Mouse (Mus musculus): ENCODE results near the gene Fam89b. TPM values are rescaled to one million over a fixed set of nuclear protein-coding genes. Genes with fewer than 3 reads are reported as not detected.

The Fam89b gene
- total RNA-seq, 2 experiments from 2014 or later, result 24.4 to 30.9 TPM

- no peak for DNase-seq (ENCODE audit: low spot score in 2 of 2)
These were observed 43.6 kb downstream of the Fam89b start for GRCm38 (mm10) chr19:5685861-5686260.

DNA sequence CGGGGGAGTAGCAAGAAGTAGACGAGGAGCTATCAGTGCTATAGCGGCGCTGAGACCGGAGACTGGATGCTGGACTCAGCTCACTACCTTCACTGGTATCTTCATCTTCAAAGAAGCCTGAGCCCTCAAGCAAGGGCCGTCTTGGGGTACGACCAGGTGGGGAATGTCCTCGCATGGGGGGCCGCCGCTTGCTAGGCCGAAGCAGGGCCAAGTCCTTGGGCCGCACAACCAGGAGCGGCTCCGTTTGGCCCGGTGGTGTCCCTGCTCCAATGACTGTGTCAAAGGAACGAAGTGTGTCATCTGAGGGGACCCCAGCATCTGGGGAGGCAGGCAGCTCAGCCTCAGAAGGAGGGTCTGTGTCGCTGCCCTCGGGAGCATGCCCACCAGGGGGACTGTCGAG is 44.0 kb downstream of the Fam89b start:
- DNase-seq (ENCODE audit: low spot score in 2 of 2), result no peak

- no peak for DNase-seq (ENCODE audit: low spot score in 2 of 2)
These were observed 44.5 kb downstream of the Fam89b start for GRCm38 (mm10) chr19:5684985-5685384.

DNA sequence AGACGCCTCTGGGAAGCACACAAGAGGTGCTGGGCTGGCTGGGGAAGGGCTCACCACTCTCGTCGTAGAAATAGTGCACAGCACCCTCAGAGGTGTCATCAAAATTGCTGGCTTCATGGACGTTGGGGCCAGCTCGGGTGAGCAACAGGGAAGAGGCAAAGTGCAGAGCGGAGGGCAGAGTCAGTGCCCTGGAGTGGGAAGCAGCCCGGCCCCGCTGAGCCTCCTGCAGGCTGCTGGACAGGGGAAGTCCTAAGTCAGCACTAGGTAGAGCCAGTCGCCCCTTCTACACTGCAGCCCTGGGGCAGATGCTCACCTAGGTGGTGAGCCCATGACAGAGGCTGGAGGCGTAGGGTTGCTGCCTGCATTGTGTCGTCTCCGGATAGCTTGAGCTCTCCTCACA is 45.2 kb downstream of the Fam89b start:
- no peak for DNase-seq (ENCODE audit: low spot score in 2 of 2)

DNA sequence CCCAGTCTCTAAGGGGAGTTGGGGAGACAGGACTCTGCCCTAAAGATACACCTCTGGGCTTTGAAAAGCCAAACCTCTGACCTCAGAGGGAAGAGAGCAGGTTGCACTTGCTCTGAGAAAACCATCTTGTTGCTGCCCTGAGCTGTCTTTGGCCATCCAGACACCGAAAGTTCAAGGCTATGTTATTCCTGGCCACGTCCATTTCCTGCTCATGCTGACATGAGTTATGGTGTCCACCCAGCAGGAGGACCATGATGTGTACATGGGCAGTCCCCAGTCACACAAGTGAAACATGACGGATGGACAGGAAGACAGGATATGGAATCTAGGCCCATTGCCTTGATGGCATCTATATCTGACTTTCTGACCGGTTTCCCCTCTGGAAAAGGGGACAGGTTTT is 49.0 kb downstream of the Fam89b start:
- DNase-seq (ENCODE audit: low spot score in 2 of 2), result no peak

Small RNA genes within 50 kb of the gene (microRNA-seq; reads per million reads assigned to microRNA genes)
- gene Mir6987, result 1.5 to 1.7 reads per million in 2 experiments

Other genes starting within 250 kb of the Fam89b start
- gene Mus81, start 241.3 kb downstream of the Fam89b start, total RNA-seq (2021), result 10 to 100 TPM; 28.0 to 33.9 TPM
- gene Cfl1, start 239.2 kb downstream of the Fam89b start, total RNA-seq (2021), result 1,000 to 10,000 TPM; 1,316 to 1,327 TPM
- gene 1700020D05Rik, start 225.9 kb downstream of the Fam89b start, total RNA-seq (2021), result 1 to 10 TPM; 5.3 to 6.7 TPM
- 10 to 100 TPM; 88.3 TPM for gene Snx32, start 219.1 kb downstream of the Fam89b start, total RNA-seq (2021)
- gene Ovol1, start 169.0 kb downstream of the Fam89b start, total RNA-seq (2021), result not detected
- gene Ap5b1, start 161.6 kb downstream of the Fam89b start, total RNA-seq (2021), result 1 to 10 TPM; 5.7 to 6.1 TPM
- 10 to 100 TPM; 83.1 to 83.4 TPM for gene Rnaseh2c, start 127.8 kb downstream of the Fam89b start, total RNA-seq (2021)
- gene Kat5, start 119.4 kb downstream of the Fam89b start, total RNA-seq (2021), result 10 to 100 TPM; 92.6 to 96.3 TPM
- gene Rela, start 92.2 kb downstream of the Fam89b start, total RNA-seq (2021), result 10 to 100 TPM; 18.8 to 22.0 TPM
- 10 to 100 TPM; 11.5 to 13.3 TPM for gene Sipa1, start 65.9 kb downstream of the Fam89b start, total RNA-seq (2021)
- gene Map3k11, start 40.9 kb downstream of the Fam89b start, total RNA-seq (2021), result 10 to 100 TPM; 18.8 to 22.4 TPM
- gene Pcnx3, start 40.7 kb downstream of the Fam89b start, total RNA-seq (2021), result 10 to 100 TPM; 61.1 to 74.0 TPM
- gene Kcnk7, start 25.3 kb downstream of the Fam89b start, total RNA-seq (2021), result not detected
- gene Ehbp1l1, start 3.3 kb downstream of the Fam89b start, total RNA-seq (2021), result 10 to 100 TPM; 23.7 to 24.7 TPM
- 10 to 100 TPM; 37.2 to 41.8 TPM for gene Ltbp3, start 11.3 kb upstream of the Fam89b start, total RNA-seq (2021)
- 10 to 100 TPM; 90.8 to 93.4 TPM for gene Scyl1, start 41.8 kb upstream of the Fam89b start, total RNA-seq (2021)
- 10 to 100 TPM; 13.5 to 13.6 TPM for gene Frmd8, start 145.6 kb upstream of the Fam89b start, total RNA-seq (2021)
- 1 to 10 TPM; 2.3 to 3.2 TPM for gene Slc25a45, start 148.2 kb upstream of the Fam89b start, total RNA-seq (2021)
- gene Tigd3, start 164.5 kb upstream of the Fam89b start, total RNA-seq (2021), result 1 to 10 TPM; 4.1 to 4.2 TPM
- 100 to 1,000 TPM in 1 of 2 experiments, 10 to 100 TPM in 1; 90.1 to 102 TPM for gene Dpf2, start 183.4 kb upstream of the Fam89b start, total RNA-seq (2021)
- gene Cdc42ep2, start 195.2 kb upstream of the Fam89b start, total RNA-seq (2021), result 1 to 10 TPM; 4.7 to 5.4 TPM
- gene Pola2, start 234.5 kb upstream of the Fam89b start, total RNA-seq (2021), result 1 to 10 TPM; 4.9 to 5.0 TPM

Measured in left cerebral cortex, adult 18-20 months (tissue).